Mouse (Mus musculus) intestine, postnatal 0 days (tissue): ENCODE results near the gene P2rx7. TPM values are rescaled to one million over a fixed set of nuclear protein-coding genes. Genes with fewer than 3 reads are reported as not detected.

Experiments
- ATAC-seq: fragments of 200-750 bp; cut with Nextera tagmentation; 2 replicates; pipeline ENCODE4 v1.8.0; 2017; ENCODE audit warnings: mild to moderate bottlenecking, moderate TSS enrichment, moderate library complexity
- H3K27ac ChIP-seq: fragments of 300-500 bp; sonication (generic); 2 replicates; pipeline ENCODE4 v1.5.1; 2014; ENCODE audit warnings: mild to moderate bottlenecking, low read depth, low read length, moderate library complexity
- H3K27me3 ChIP-seq: fragments of 300-500 bp; sonication (generic); replicated peaks from 2 replicates; pipeline ENCODE4 v1.6.1; 2014; ENCODE audit warnings: low read length, mixed read lengths; ENCODE audit not compliant: control insufficient read depth, insufficient read depth
- H3K36me3 ChIP-seq: fragments of 300-500 bp; sonication (generic); 2 replicates; pipeline ENCODE4 v1.6.1; 2014; ENCODE audit warnings: mild to moderate bottlenecking, moderate library complexity; ENCODE audit not compliant: control insufficient read depth, insufficient read depth
- H3K4me1 ChIP-seq: fragments of 300-500 bp; sonication (generic); replicated peaks from 2 replicates; pipeline ENCODE4 v1.6.1; 2014; ENCODE audit warnings: antibody characterized with exemption, low read length, mixed read lengths; ENCODE audit not compliant: control insufficient read depth, insufficient read depth
- H3K4me2 ChIP-seq: fragments of 300-500 bp; sonication (generic); replicated peaks from 2 replicates; pipeline ENCODE4 v1.6.1; 2014; ENCODE audit warnings: low read depth, mild to moderate bottlenecking, moderate library complexity
- H3K4me3 ChIP-seq: fragments of 300-500 bp; sonication (generic); 2 replicates; pipeline ENCODE4 v1.5.1; 2014; ENCODE audit warnings: low read depth, low read length
- H3K9ac ChIP-seq: fragments of 300-500 bp; sonication (generic); 2 replicates; pipeline ENCODE4 v1.6.1; 2014; ENCODE audit warnings: mild to moderate bottlenecking, low read depth, low read length
- H3K9me3 ChIP-seq: fragments of 300-500 bp; sonication (generic); 2 replicates; pipeline ENCODE4 v1.6.1; 2016; ENCODE audit warnings: mixed run types; ENCODE audit not compliant: control insufficient read depth
- CTCF ChIP-seq: sonication (generic); IDR thresholded peaks from 2 replicates; pipeline ENCODE4 v1.5.1; 2016; ENCODE audit warnings: low read depth, mild to moderate bottlenecking, control low read depth, antibody characterized with exemption, moderate library complexity
- WGBS: fragments of 180-500 bp; shearing (Covaris S2); extraction: QIAGEN DNeasy Blood & Tissue Kit; methylation state at CpG from one replicate; pipeline ENCODE4 v1.1.7; 2014; 5-methylcytosine and 5-hydroxymethylcytosine counted together
- polyA plus RNA-seq: library from polyadenylated mRNA; unstranded; fragments of >200 nt; fragmentation: Nextera tagmentation; extraction: Ambion mirVana; gene quantifications from 2 replicates; pipeline ENCODE4 v1.2.1, GENCODE M21; 2015

P2rx7 gene
- polyA plus RNA-seq, 1 experiment from 2014 or later, result 1.6 TPM

DNA sequence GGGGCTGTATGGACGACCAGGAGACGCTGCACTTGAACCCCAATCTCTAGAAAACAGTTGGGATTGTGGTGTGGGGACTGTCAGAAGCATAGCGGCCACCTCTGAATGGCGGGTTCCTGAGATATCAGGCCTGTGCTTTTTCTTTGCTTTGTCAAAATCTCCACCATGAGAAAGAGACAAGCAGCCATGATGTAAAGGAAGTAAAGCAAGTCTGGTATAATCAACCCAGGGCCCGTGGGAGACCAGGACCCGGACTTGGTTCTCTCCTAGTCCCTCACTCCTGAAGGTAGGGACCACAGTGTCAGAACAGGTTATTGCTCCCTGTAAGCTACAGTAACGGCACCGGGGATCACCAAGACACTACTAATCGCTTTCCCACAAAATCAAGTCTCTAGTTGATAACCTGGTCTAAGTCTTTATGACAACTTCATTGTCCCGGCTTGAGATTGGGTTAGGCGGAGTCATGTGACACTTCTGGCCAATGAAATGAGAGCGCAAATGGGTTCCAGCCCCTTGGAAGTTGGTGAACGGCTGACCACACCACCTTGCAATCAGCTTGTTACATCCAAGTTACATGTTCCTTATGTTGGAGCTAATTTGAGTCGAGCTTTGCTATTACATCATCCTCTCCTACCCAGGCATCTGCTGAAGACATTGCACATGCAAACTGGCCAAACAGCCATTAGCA is 18.0 kb upstream of the P2rx7 start:
- no peak overlapping the region for H3K4me3 ChIP-seq
- no peak for ATAC-seq
- H3K9ac ChIP-seq, result no peak overlapping the region
- no peaks in the 10 kb centered on the region for H3K27me3 ChIP-seq
- 82% methylated on average over 14 of the region's 14 CpGs for WGBS
- H3K9me3 ChIP-seq, result no peaks in the 10 kb centered on the region
- H3K4me2 ChIP-seq, result no peak overlapping the region
- H3K4me1 ChIP-seq, result no peaks in the 10 kb centered on the region
- no peak for TF ChIP-seq CTCF
- H3K36me3 ChIP-seq, result no peaks in the 10 kb centered on the region
- H3K27ac ChIP-seq, result no peak overlapping the region

- no peak overlapping the region for H3K4me2 ChIP-seq
- TF ChIP-seq CTCF, result peak; percentile 98
These were observed 16.5 kb upstream of the P2rx7 start for GRCm38 (mm10) chr5:122627243-122627642.

DNA sequence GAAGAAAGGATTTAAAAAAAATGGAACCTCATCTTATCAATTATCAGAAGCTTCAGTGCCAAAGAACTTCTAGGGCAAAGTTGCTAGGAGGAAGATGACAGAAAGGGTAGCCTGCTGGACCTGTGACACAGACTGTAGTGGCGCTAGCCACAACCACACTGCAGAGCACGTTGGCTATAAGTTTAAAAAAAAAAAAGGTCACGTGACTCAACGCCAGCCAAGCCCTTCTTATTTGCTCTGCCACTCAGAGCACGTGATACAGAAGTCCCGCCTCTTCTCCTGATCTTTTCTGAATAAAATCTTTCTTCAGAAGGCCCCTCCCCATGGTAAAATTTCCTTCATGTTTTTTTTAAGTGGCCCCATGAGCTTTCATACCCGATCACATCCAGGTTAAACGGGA is 8.5 kb upstream of the P2rx7 start:
- Histone ChIP-seq H3K4me2 (no peak overlapping the region), H3K27me3 (no peaks in the 10 kb centered on the region), H3K4me1 (no peaks in the 10 kb centered on the region), H3K9me3 (no peaks in the 10 kb centered on the region), H3K27ac (no peak overlapping the region), H3K4me3 (no peak overlapping the region), H3K9ac (no peak overlapping the region), H3K36me3 (no peaks in the 10 kb centered on the region)
- no peak for ATAC-seq
- WGBS, result 72% methylated on average over 8 of the region's 8 CpGs
- TF ChIP-seq CTCF, result no peak

More at GRCm38 (mm10) chr5:122627243-122627642, 16.5 kb upstream of the P2rx7 start:
- Histone ChIP-seq H3K4me3 (no peak overlapping the region), H3K36me3 (no peaks in the 10 kb centered on the region), H3K9ac (no peak overlapping the region), H3K9me3 (no peaks in the 10 kb centered on the region), H3K27me3 (no peaks in the 10 kb centered on the region), H3K4me1 (no peaks in the 10 kb centered on the region), H3K27ac (no peak overlapping the region)
- 39% methylated on average over 2 of the region's 2 CpGs for WGBS
- peak; percentile 77 for ATAC-seq

DNA sequence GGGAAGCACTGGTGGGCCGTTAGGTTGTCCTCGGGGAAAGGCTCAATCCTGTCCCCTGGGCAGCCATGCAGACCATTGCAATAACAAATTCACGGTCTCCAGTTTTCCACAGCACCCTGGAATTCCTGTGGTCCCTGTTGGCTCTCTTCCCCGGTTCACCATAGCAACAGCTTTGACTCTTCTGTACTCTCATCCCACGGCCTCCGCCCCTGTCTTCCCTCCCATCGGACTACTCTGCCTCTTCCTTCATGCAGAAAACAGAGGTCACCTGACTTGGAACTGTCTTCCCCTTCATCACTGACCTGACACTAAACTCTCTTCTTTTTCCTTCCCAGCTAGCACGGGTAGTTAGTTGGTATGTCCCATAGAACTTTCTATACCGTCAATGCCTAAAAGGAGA is 7.4 kb upstream of the P2rx7 start:
- H3K9ac ChIP-seq, result no peak overlapping the region
- H3K4me1 ChIP-seq, result no peaks in the 10 kb centered on the region
- no peak overlapping the region for H3K4me2 ChIP-seq
- 74% methylated on average over 9 of the region's 9 CpGs for WGBS
- no peaks in the 10 kb centered on the region for H3K27me3 ChIP-seq
- no peak for ATAC-seq
- no peaks in the 10 kb centered on the region for H3K9me3 ChIP-seq
- H3K36me3 ChIP-seq, result no peaks in the 10 kb centered on the region
- no peak overlapping the region for H3K27ac ChIP-seq
- H3K4me3 ChIP-seq, result no peak overlapping the region
- TF ChIP-seq CTCF, result no peak

- no peak for TF ChIP-seq CTCF
- Histone ChIP-seq H3K9me3 (no peaks in the 10 kb centered on the region), H3K9ac (no peak overlapping the region), H3K27me3 (no peaks in the 10 kb centered on the region), H3K27ac (no peak overlapping the region), H3K4me2 (peak overlapping the region; percentile 49), H3K4me1 (no peaks in the 10 kb centered on the region), H3K36me3 (no peaks in the 10 kb centered on the region), H3K4me3 (0 out of 2 replicates have a peak overlapping the region, but pooled peaks have one; percentile 3)
- 29% methylated on average over 16 of the region's 16 CpGs for WGBS
- ATAC-seq, result peak; percentile 75
These were observed 6.8 kb upstream of the P2rx7 start for GRCm38 (mm10) chr5:122636958-122637357.

DNA sequence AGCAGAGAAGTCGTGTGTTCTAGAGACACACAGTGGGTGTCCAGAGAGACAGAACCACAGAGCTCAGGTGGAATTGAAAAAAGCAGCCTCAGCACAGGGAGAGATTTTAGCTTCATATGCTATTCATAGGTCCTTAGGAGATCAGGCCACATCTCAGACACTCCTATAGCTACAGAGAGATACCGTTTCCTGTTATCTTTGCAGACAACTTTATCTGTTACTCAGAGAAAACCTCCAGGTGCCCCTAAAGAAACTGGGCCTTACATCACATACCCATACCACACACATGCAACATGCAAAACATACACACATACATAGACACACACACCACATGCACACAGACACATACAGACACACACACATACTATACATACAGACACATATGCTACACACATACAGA is 5.4 kb upstream of the P2rx7 start:
- H3K9me3 ChIP-seq, result no peaks in the 10 kb centered on the region
- H3K27ac ChIP-seq, result no peak overlapping the region
- H3K36me3 ChIP-seq, result no peaks in the 10 kb centered on the region
- 58% methylated on average over 2 of the region's 2 CpGs for WGBS
- H3K4me2 ChIP-seq, result no peak overlapping the region
- H3K9ac ChIP-seq, result no peak overlapping the region
- H3K27me3 ChIP-seq, result no peaks in the 10 kb centered on the region
- no peaks in the 10 kb centered on the region for H3K4me1 ChIP-seq
- no peak for ATAC-seq
- no peak for TF ChIP-seq CTCF
- H3K4me3 ChIP-seq, result no peak overlapping the region
